Comparison of ENCODE assay signal across 9 mouse cellular contexts in the genomic region with DNA sequence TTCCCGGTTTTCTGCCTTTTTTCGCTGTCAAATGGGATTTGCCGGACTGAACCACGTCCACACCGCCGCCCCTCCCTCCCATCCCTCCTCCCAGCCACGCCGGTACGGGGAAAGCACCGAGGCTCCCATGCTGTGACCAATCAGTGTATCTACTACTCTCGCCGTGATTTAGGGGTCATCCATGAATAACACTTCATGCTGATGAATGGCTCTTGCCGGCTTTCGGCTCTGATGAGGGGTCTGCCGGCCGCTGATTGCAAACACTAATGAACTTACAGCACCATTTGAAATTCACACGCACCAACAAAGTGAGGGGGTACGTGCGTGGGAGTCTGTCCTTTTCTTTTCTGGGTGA. TPM values are rescaled to one million over a fixed set of nuclear protein-coding genes. Genes with fewer than 3 reads are reported as not detected.
DNase-seq lines count a peak whose midpoint lies in the region; ATAC-seq lines count a peak whose summit lies in the region.
"Had no signal": no experiment of that assay in that cellular context is flagged by ENCODE, and none has a peak within 500 bp of the region (broad histone marks: within the 10 kb centered on the region; RNA-seq: fewer than 3 reads in every experiment).

A gene (minus strand): TSS at position 21 of the 355 bp plus-strand sequence.

- H3K9ac ChIP-seq in heart, embryonic 14.5 days (ENCODE audit: low read length): peak within 1 kb of the TSS; percentile 65
- peak within 1 kb of the TSS; percentile 80 for H3K9ac ChIP-seq in neural tube, embryonic 14.5 days (replicated peaks; ENCODE audit: low read depth, low read length)

- H3K9me3 ChIP-seq in erythroblast, embryonic 14.5 days (ENCODE audit: control insufficient read depth, low read length): no peaks in the 10 kb centered on the region
- no peaks in the 10 kb centered on the region for H3K9me3 ChIP-seq in heart, embryonic 14.5 days (ENCODE audit: control insufficient read depth, low read length)
- no peaks in the 10 kb centered on the region for H3K9me3 ChIP-seq in limb, embryonic 10.5 days (replicated peaks)
- H3K9me3 ChIP-seq in neural tube, embryonic 14.5 days (ENCODE audit: control insufficient read depth, low read length): no peaks in the 10 kb centered on the region

- no peaks in the 10 kb centered on the region for H3K36me3 ChIP-seq in erythroblast, embryonic 14.5 days (ENCODE audit: control insufficient read depth)
- no peaks in the 10 kb centered on the region for H3K36me3 ChIP-seq in heart, embryonic 14.5 days (ENCODE audit: control insufficient read depth, insufficient read depth, low read length)
- no peaks in the 10 kb centered on the region for H3K36me3 ChIP-seq in limb, embryonic 10.5 days
- no peaks in the 10 kb centered on the region for H3K36me3 ChIP-seq in neural tube, embryonic 14.5 days (ENCODE audit: control insufficient read depth, insufficient read depth, low read length)
- H3K36me3 ChIP-seq: G1E had no signal

- no peak within 1 kb of the TSS; a peak in 1 of 4 replicates for H3K27ac ChIP-seq in heart, embryonic 14.5 days (replicated peaks in 1 of 2; ENCODE audit: control insufficient read depth in 1 of 2, insufficient read depth in 1 of 2, low read depth in 2 of 2, low read length in 2 of 2)
- H3K27ac ChIP-seq in limb, embryonic 10.5 days: peak within 1 kb of the TSS; percentile 95
- peak within 1 kb of the TSS; percentile 88 for H3K27ac ChIP-seq in neural tube, embryonic 14.5 days (ENCODE audit: low read depth, low read length)

- peak within 1 kb of the TSS; percentile 71 for H3K4me2 ChIP-seq in heart, embryonic 14.5 days (ENCODE audit: low read length)
- H3K4me2 ChIP-seq in neural tube, embryonic 14.5 days (ENCODE audit: low read depth, low read length): peak within 1 kb of the TSS; percentile 94

- DNase-seq in right cerebral cortex, postnatal 4 days: peak; percentile 40
- DNase-seq in right cerebral cortex, postnatal 10 days (ENCODE audit: low spot score in 2 of 2): no peak
- peak; percentile 62 for DNase-seq in limb, embryonic 10.5 days (ENCODE audit: low spot score)
- no peak for DNase-seq in adipocyte (ENCODE audit: low spot score)

- no peaks in the 10 kb centered on the region for H3K4me1 ChIP-seq in erythroblast, embryonic 14.5 days (ENCODE audit: control insufficient read depth)
- peaks cover 0 to 4% of the 10 kb centered on the region in 2 experiments; a peak in 2 of 4 replicates for H3K4me1 ChIP-seq in heart, embryonic 14.5 days (ENCODE audit: control insufficient read depth in 2 of 2, insufficient read depth in 2 of 2, low read length in 2 of 2)
- peaks cover 37% of the 10 kb centered on the region for H3K4me1 ChIP-seq in limb, embryonic 10.5 days
- H3K4me1 ChIP-seq in neural tube, embryonic 14.5 days (ENCODE audit: control insufficient read depth, insufficient read depth, low read length): peaks cover 8% of the 10 kb centered on the region

- no peak for ATAC-seq in erythroblast, adult 5-6 weeks (replicated peaks; ENCODE audit: low FRiP score, poor library complexity, severe bottlenecking)
- no peak for ATAC-seq in heart, embryonic 14.5 days (ENCODE audit: insufficient number of reproducible peaks, insufficient read depth, low FRiP score, low read depth)
- ATAC-seq in neural tube, embryonic 14.5 days (ENCODE audit: low read depth): peak; percentile 69

- peak within 1 kb of the TSS; percentile 55 for H3K4me3 ChIP-seq in erythroblast, embryonic 14.5 days (replicated peaks)
- peak within 1 kb of the TSS; percentile 69 to 76 for H3K4me3 ChIP-seq in heart, embryonic 14.5 days (ENCODE audit: control insufficient read depth in 1 of 2, insufficient read depth in 1 of 2, low read depth in 1 of 2, low read length in 2 of 2)
- peak within 1 kb of the TSS; percentile 83 for H3K4me3 ChIP-seq in limb, embryonic 10.5 days
- peak within 1 kb of the TSS; percentile 81 for H3K4me3 ChIP-seq in neural tube, embryonic 14.5 days (ENCODE audit: low read depth, low read length)

- peaks cover 32% of the 10 kb centered on the region for H3K27me3 ChIP-seq in erythroblast, embryonic 14.5 days (ENCODE audit: control insufficient read depth)
- H3K27me3 ChIP-seq in heart, embryonic 14.5 days (ENCODE audit: control insufficient read depth, insufficient read depth, low read length): peaks cover 57% of the 10 kb centered on the region
- peaks cover 46% of the 10 kb centered on the region for H3K27me3 ChIP-seq in limb, embryonic 10.5 days (ENCODE audit: low read depth, poor library complexity, severe bottlenecking)
- H3K27me3 ChIP-seq in neural tube, embryonic 14.5 days (ENCODE audit: control insufficient read depth, insufficient read depth, low read length): no peaks in the 10 kb centered on the region; the same call in 1 of the 2 replicates

- WGBS in heart, embryonic 14.5 days: under 1% methylated on average over 19 of the region's 19 CpGs
- WGBS in limb, embryonic 10.5 days: 0% methylated on average over 19 of the region's 19 CpGs
- under 1% methylated on average over 19 of the region's 19 CpGs for WGBS in neural tube, embryonic 14.5 days

RNA-seq across cellular contexts. Expression of the gene that starts here (rescaled TPM):
- polyA plus RNA-seq in erythroblast, embryonic 14.5 days (2012): under 0.01 TPM in 1 of 2 replicates, not detected in the other
- total RNA-seq in erythroblast, adult 5-6 weeks (2015; ENCODE audit: low replicate concordance): not detected in 2 replicates
- total RNA-seq in erythroblast, adult 5-6 weeks (2017; ENCODE audit: low replicate concordance): not detected in 2 replicates
- polyA plus RNA-seq in heart, embryonic 14.5 days (2014; fragmentation: Nextera tagmentation; extraction: Ambion mirVana): 7.2 and 8.3 TPM in 2 replicates
- 39.7 and 48.5 TPM in 2 replicates for polyA plus RNA-seq in limb, embryonic 10.5 days (2016; fragmentation: Nextera tagmentation; extraction: Ambion mirVana)
- polyA plus RNA-seq in neural tube, embryonic 14.5 days (2014; fragmentation: Nextera tagmentation; extraction: Ambion mirVana): 61.0 and 68.9 TPM in 2 replicates

Comparison
In these comparisons a context has a peak if more than half of its experiments do, and no peak if none do; other contexts are left out.
1. DNase-seq: peak in right cerebral cortex, postnatal 4 days (single experiment) and limb, embryonic 10.5 days (single experiment); none in right cerebral cortex, postnatal 10 days (0 of 2) and adipocyte (single experiment).
2. H3K27ac ChIP-seq: peak in limb, embryonic 10.5 days (single experiment) and neural tube, embryonic 14.5 days (single experiment); none in heart, embryonic 14.5 days (0 of 2).
3. Peak in every context shown above with its lines, with median percentiles within 50 percentile points of each other: H3K4me3 ChIP-seq.